Mouse (Mus musculus) CH12.LX (cell line): ENCODE results near the gene Gls2. TPM values are rescaled to one million over a fixed set of nuclear protein-coding genes. Genes with fewer than 3 reads are reported as not detected.

Experiments used
- DNase-seq: peaks from one replicate; pipeline ENCODE4 v3.0.0-alpha.2; 2013; ENCODE audit errors: extremely low read depth
- H3K27ac ChIP-seq: 2 replicates; pipeline ENCODE4 v1.5.1; 2012; ENCODE audit warnings: low read depth, mild to moderate bottlenecking, control low read depth, moderate library complexity; ENCODE audit not compliant: insufficient read depth
- H3K27me3 ChIP-seq: replicated peaks from 2 replicates; pipeline ENCODE3; 2012; ENCODE audit warnings: inconsistent platforms
- H3K36me3 ChIP-seq, 2 experiments: replicated peaks in 1 of 2; 2 replicates each; pipeline versions ENCODE3 to v1.6.1; 2012; ENCODE audit warnings: inconsistent platforms in 1 of 2, low read length in 1 of 2, mild to moderate bottlenecking in 1 of 2, mixed read lengths in 1 of 2, moderate library complexity in 1 of 2; ENCODE audit not compliant: control insufficient read depth in 1 of 2, insufficient read depth in 1 of 2
- H3K4me1 ChIP-seq, 2 experiments: 2 replicates each; pipeline ENCODE4 v1.6.1; 2012; ENCODE audit warnings: inconsistent platforms in 1 of 2, moderate library complexity in 1 of 2; ENCODE audit not compliant: insufficient read depth in 2 of 2, control insufficient read depth in 1 of 2
- H3K4me2 ChIP-seq: 2 replicates; pipeline ENCODE4 v1.6.1; 2012; ENCODE audit warnings: low read depth, mild to moderate bottlenecking, control low read depth; ENCODE audit not compliant: poor library complexity, insufficient read depth, severe bottlenecking
- H3K4me3 ChIP-seq, 3 experiments: fragments of 150-350 bp in 1 of 3; sonication (generic) in 1 of 3; replicated peaks in 1 of 3; 2 replicates each; pipeline versions ENCODE3 to v1.5.1; 2011 to 2012; ENCODE audit warnings: low read depth in 2 of 3, low read length in 2 of 3, mild to moderate bottlenecking in 2 of 3, moderate library complexity in 2 of 3, control low read depth in 1 of 3, improper control_type of control experiment in 1 of 3, inconsistent platforms in 1 of 3, mixed read lengths in 1 of 3; ENCODE audit not compliant: poor library complexity in 1 of 3
- H3K79me2 ChIP-seq: replicated peaks from 2 replicates; pipeline ENCODE4 v1.6.1; 2012; ENCODE audit warnings: mild to moderate bottlenecking, moderate library complexity; ENCODE audit not compliant: control insufficient read depth, poor library complexity, insufficient read depth, severe bottlenecking; ENCODE audit errors: extremely low read depth
- H3K9ac ChIP-seq: 2 replicates; pipeline ENCODE4 v1.6.1; 2012; ENCODE audit warnings: low read depth, mild to moderate bottlenecking, control low read depth, moderate library complexity; ENCODE audit not compliant: insufficient read depth
- H3K9me3 ChIP-seq: replicated peaks from 2 replicates; pipeline ENCODE3; 2012; ENCODE audit warnings: low read length, inconsistent platforms, mixed read lengths
- BHLHE40 ChIP-seq: IDR thresholded peaks from 2 replicates; pipeline ENCODE4 v1.6.1; 2011; ENCODE audit warnings: mild to moderate bottlenecking, low read depth, low read length, improper control_type of control experiment
- CTCF ChIP-seq, 2 experiments: IDR thresholded peaks in 1 of 2; conservative IDR thresholded peaks in 1 of 2; 2 replicates each; pipeline ENCODE4 v1.5.1; 2011 to 2012; ENCODE audit warnings: low read depth in 2 of 2, low read length in 2 of 2, improper control_type of control experiment in 1 of 2, inconsistent platforms in 1 of 2, mild to moderate bottlenecking in 1 of 2, moderate library complexity in 1 of 2
- ELF1 ChIP-seq: IDR thresholded peaks from 2 replicates; pipeline ENCODE4 v1.6.1; 2014; ENCODE audit warnings: low read depth, mild to moderate bottlenecking, inconsistent platforms, low read length, improper control_type of control experiment
- EP300 ChIP-seq: IDR thresholded peaks from 2 replicates; pipeline ENCODE4 v1.6.1; 2011; ENCODE audit warnings: low read length, improper control_type of control experiment
- GABPA ChIP-seq: IDR thresholded peaks from 2 replicates; pipeline ENCODE4 v1.6.1; 2012; ENCODE audit warnings: low read depth, low read length, improper control_type of control experiment, inconsistent platforms; ENCODE audit not compliant: insufficient replicate concordance
- JUN ChIP-seq: IDR thresholded peaks from 2 replicates; pipeline ENCODE4 v1.6.1; 2011; ENCODE audit warnings: low read depth, mild to moderate bottlenecking, low read length, improper control_type of control experiment, moderate library complexity; ENCODE audit not compliant: insufficient read depth
- JUND ChIP-seq: conservative IDR thresholded peaks from 2 replicates; pipeline ENCODE4 v1.6.1; 2011; ENCODE audit warnings: low read depth, low read length, improper control_type of control experiment
- MAFK ChIP-seq: IDR thresholded peaks from 2 replicates; pipeline ENCODE4 v1.6.1; 2011; ENCODE audit warnings: low read length, improper control_type of control experiment; ENCODE audit not compliant: insufficient replicate concordance
- MAX ChIP-seq: IDR thresholded peaks from 2 replicates; pipeline ENCODE4 v1.6.1; 2011; ENCODE audit warnings: low read length, improper control_type of control experiment
- MAZ ChIP-seq: IDR thresholded peaks from 2 replicates; pipeline ENCODE4 v1.6.1; 2012; ENCODE audit warnings: low read depth, mild to moderate bottlenecking, inconsistent platforms, low read length, improper control_type of control experiment, moderate library complexity
- MYC ChIP-seq: IDR thresholded peaks from 2 replicates; pipeline ENCODE4 v1.6.1; 2011; ENCODE audit warnings: low read depth, mild to moderate bottlenecking, improper control_type of control experiment, low read length
- NRF1 ChIP-seq: IDR thresholded peaks from 2 replicates; pipeline ENCODE4 v1.6.1; 2014; ENCODE audit warnings: low read depth, mild to moderate bottlenecking, inconsistent platforms, low read length, improper control_type of control experiment, moderate library complexity
- PAX5 ChIP-seq: IDR thresholded peaks from 2 replicates; pipeline ENCODE4 v1.6.1; 2012; ENCODE audit warnings: low read length, inconsistent platforms, mixed read lengths
- POLR2AphosphoS2 ChIP-seq: IDR thresholded peaks from 2 replicates; pipeline ENCODE4 v1.6.1; 2011; ENCODE audit warnings: low read depth, low read length, improper control_type of control experiment
- TBP ChIP-seq: conservative IDR thresholded peaks from 2 replicates; pipeline ENCODE4 v1.6.1; 2011; ENCODE audit warnings: low read depth, low read length, improper control_type of control experiment
- USF1 ChIP-seq: IDR thresholded peaks from 2 replicates; pipeline ENCODE4 v1.6.1; 2014; ENCODE audit warnings: low read depth, mild to moderate bottlenecking, inconsistent platforms, low read length, improper control_type of control experiment
- ZC3H11A ChIP-seq: IDR thresholded peaks from 2 replicates; pipeline ENCODE4 v1.6.1; 2012; ENCODE audit warnings: low read depth, mild to moderate bottlenecking, inconsistent platforms, low read length, improper control_type of control experiment
- ZNF384 ChIP-seq: IDR thresholded peaks from 2 replicates; pipeline ENCODE4 v1.6.1; 2012; ENCODE audit warnings: low read depth, low read length, improper control_type of control experiment, inconsistent platforms
- dilution Hi-C: fragments of 300-500 bp; cut with MboI; formaldehyde crosslinking; loops from 2 replicates; pipeline ENCODE4 v1.14.3; 2020; ENCODE audit warnings: low sequenced_read_pairs; ENCODE audit not compliant: extremely low pct_unique_long_range_greater_than_20kb, extremely low pct_ligation_motif_present
- in situ Hi-C: fragments of 300-500 bp; cut with MboI; formaldehyde crosslinking; loops from 3 replicates; pipeline ENCODE4 v1.14.3; 2019; ENCODE audit warnings: low sequenced_read_pairs, low pct_ligation_motif_present, low pct_unique_long_range_greater_than_20kb, mixed read lengths
- polyA plus RNA-seq: library from polyadenylated mRNA; unstranded; fragments of >175 nt; gene quantifications from 2 replicates; pipeline ENCODE4 v1.2.1, GENCODE M21; 2012; ENCODE audit warnings: low read depth; ENCODE audit not compliant: insufficient read length
- total RNA-seq, 2 experiments: library from RNA; depleted of rRNA; stranded (reverse); fragments of 300-350 nt in 1 of 2; fragments of >200 nt in 1 of 2; gene quantifications; 2 replicates each; pipeline ENCODE4 v1.2.3; 2012 to 2014

Gls2 gene
- total and polyA plus RNA-seq, 3 experiments: 0.86 to 2.2 (median 1.9) TPM

- no peak for TF ChIP-seq NRF1
- no peak for TF ChIP-seq PAX5
- TF ChIP-seq EP300: no peak
- TF ChIP-seq ZNF384: no peak
- no peak for TF ChIP-seq MAX
- Histone ChIP-seq H3K36me3 (peaks cover 76 to 96% of the 10 kb centered on the region in 2 experiments), H3K4me2 (no peak overlapping the region), H3K4me1 (no peaks in the 10 kb centered on the region), H3K27me3 (no peaks in the 10 kb centered on the region), H3K9ac (no peak overlapping the region), H3K9me3 (no peaks in the 10 kb centered on the region), H3K4me3 (no peak overlapping the region), H3K27ac (no peak overlapping the region), H3K79me2 (no peaks in the 10 kb centered on the region)
- dilution Hi-C loops: no loop called here
- no peak for DNase-seq
- in situ Hi-C loops: no loop called here
Observed at GRCm38 (mm10) chr10:128244121-128244520, 49.9 kb downstream of the Gls2 start.

- peaks cover 83 to 97% of the 10 kb centered on the region in 2 experiments for H3K36me3 ChIP-seq
- in situ Hi-C loops: no loop called here
- TF ChIP-seq ZNF384 (no peak), MAX (no peak), POLR2AphosphoS2 (no peak), GABPA (no peak), ZC3H11A (no peak), ELF1 (no peak), CTCF (conservative IDR thresholded peaks at IDR 0.05 in 1 of 2, IDR thresholded peaks at IDR 0.05 in 1 of 2; ENCODE audit: low read depth in 2 of 2, low read length in 2 of 2) (no peak), EP300 (no peak), JUND (no peak), MAFK (no peak), JUN (no peak), PAX5 (no peak), TBP (no peak), MAZ (no peak), BHLHE40 (no peak), USF1 (no peak), MYC (no peak)
- TF ChIP-seq, all 38 proteins: peak for 0
- no peak overlapping the region for H3K4me2 ChIP-seq
- dilution Hi-C loops: no loop called here
- no peaks in the 10 kb centered on the region for H3K79me2 ChIP-seq
- no peak overlapping the region for H3K27ac ChIP-seq
- H3K4me1 ChIP-seq: no peaks in the 10 kb centered on the region
- no peak overlapping the region for H3K9ac ChIP-seq
- H3K27me3 ChIP-seq: no peaks in the 10 kb centered on the region
- no peak for DNase-seq
- no peak overlapping the region for H3K4me3 ChIP-seq
- H3K9me3 ChIP-seq: no peaks in the 10 kb centered on the region
Observed at GRCm38 (mm10) chr10:128247020-128247732, 52.9 kb downstream of the Gls2 start.
